Mouse (Mus musculus): ENCODE results near the gene Polr1a. TPM values are rescaled to one million over a fixed set of nuclear protein-coding genes. Genes with fewer than 3 reads are reported as not detected.
A peak's percentile ranks its signal among the peaks of the same experiment; 100 is the strongest.

Polr1a gene
- polyA plus RNA-seq (2015; fragmentation: Nextera tagmentation; extraction: Ambion mirVana): 19.2 and 25.2 TPM in 2 replicates

DNA sequence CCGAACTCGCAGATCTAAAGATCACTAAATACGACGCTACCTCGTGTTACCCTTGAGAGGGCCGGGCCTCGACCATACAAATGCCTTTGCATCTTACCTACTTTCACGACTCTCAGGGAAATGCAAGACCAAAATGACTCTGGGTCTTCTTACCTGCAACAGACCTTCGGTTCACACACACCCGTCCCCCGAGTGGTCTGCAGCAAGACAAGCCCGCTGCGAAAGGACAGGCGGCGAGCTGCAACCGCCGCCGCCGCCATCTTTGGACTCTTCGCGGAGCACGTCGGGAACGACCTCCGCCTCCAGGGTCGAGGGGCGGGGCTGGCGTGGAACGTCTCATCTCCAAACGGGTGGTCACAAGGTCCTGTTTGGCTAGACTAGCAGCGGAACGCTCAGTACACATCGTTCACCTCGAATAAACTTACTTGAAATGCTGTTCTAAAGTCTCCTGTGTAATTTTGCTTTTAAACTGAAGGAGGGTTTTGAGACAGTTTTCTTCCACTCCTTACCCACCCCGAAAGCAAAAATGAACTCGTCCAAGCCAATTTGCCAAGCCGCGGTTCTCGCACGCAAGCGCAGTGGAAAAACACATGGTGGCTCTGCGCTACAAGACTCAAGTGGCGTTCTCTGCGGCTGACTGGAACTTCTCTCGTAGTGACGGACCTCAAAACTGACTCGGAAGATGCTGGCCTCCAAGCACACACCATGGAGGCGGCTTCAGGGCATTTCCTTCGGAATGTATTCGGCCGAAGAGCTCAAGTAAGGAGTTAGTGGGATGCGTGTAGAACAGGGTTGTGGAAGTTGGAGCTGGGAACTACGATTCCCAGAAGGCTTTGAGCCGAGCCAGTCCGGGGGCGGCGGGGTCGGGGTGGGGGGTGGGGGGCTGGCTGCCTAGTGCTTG, at the start of gene Polr1a, which contains the start of gene Ptcd3:
Polr1a (plus strand) TSS at position 573 of the 901 bp plus-strand sequence.
Ptcd3 (minus strand) TSS at position 270 of the 901 bp plus-strand sequence.
- peak; percentile 95 for ATAC-seq
- Histone ChIP-seq H3K4me3 (peak within 1 kb of the TSS; percentile 87), H3K9me3 (replicated peaks) (no peaks in the 10 kb centered on the region), H3K27ac (peak within 1 kb of the TSS; percentile 59; the same call in 1 of the 2 replicates), H3K4me2 (peak within 1 kb of the TSS; percentile 84), H3K36me3 (ENCODE audit: poor library complexity, severe bottlenecking) (peaks cover 24% of the 10 kb centered on the region), H3K27me3 (no peaks in the 10 kb centered on the region), H3K4me1 (peaks cover 16% of the 10 kb centered on the region), H3K9ac (peak within 1 kb of the TSS; percentile 72)
- WGBS: under 1% methylated on average over 58 of the region's 58 CpGs

DNA sequence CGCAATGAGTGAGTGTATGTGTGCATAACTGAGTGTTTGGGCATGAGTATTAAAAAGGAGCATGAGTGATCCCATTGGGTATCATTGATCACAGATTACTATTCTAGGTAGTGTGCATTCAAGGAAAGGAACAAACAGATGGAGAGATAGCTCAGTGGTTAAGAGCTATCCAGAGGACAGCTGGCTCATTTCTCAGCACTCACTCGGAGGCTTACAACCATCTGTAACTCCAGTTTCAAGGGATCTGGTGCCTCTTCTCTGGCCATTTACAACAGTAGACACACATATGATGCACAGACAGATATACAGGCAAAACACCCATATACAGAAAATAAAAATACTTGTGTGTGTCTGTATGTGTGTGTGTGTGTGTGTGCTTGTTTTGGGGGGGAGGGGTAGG, 41.1 kb upstream of the Polr1a start:
- peaks cover 86% of the 10 kb centered on the region for H3K36me3 ChIP-seq (ENCODE audit: poor library complexity, severe bottlenecking)
- 94% methylated on average over 2 of the region's 2 CpGs for WGBS
- H3K4me3 ChIP-seq: no peak overlapping the region
- H3K4me1 ChIP-seq: no peaks in the 10 kb centered on the region
- no peaks in the 10 kb centered on the region for H3K9me3 ChIP-seq (replicated peaks)
- H3K27ac ChIP-seq: no peak overlapping the region
- no peaks in the 10 kb centered on the region for H3K27me3 ChIP-seq
- no peak for ATAC-seq
- H3K9ac ChIP-seq: no peak overlapping the region
- no peak overlapping the region for H3K4me2 ChIP-seq

DNA sequence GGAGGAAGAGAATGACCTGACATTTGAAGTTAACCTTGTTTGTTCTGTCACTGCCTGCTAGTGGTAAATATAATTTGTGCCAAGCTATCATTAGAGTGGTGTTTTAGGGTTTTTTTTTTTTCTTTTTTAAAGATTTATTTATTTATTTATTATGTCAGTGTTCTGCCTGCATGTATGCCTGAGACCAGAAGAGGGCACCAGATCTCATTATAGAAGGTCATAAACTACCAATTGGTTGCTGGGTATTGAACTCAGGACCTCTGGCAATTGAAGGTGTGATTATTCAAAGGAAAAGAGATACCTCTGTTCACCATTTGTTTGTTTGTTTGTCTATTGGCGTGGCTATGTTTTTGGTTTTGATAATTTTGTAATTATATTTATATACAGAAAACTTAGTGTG, 40.0 kb upstream of the Polr1a start:
- no peak for ATAC-seq
- no peaks in the 10 kb centered on the region for H3K4me1 ChIP-seq
- 91% methylated on average over 1 of the region's 1 CpGs for WGBS
- no peak overlapping the region for H3K27ac ChIP-seq
- H3K4me2 ChIP-seq: no peak overlapping the region
- peaks cover 84% of the 10 kb centered on the region for H3K36me3 ChIP-seq (ENCODE audit: poor library complexity, severe bottlenecking)
- H3K27me3 ChIP-seq: no peaks in the 10 kb centered on the region
- H3K9me3 ChIP-seq (replicated peaks): no peaks in the 10 kb centered on the region
- H3K4me3 ChIP-seq: no peak overlapping the region
- no peak overlapping the region for H3K9ac ChIP-seq

DNA sequence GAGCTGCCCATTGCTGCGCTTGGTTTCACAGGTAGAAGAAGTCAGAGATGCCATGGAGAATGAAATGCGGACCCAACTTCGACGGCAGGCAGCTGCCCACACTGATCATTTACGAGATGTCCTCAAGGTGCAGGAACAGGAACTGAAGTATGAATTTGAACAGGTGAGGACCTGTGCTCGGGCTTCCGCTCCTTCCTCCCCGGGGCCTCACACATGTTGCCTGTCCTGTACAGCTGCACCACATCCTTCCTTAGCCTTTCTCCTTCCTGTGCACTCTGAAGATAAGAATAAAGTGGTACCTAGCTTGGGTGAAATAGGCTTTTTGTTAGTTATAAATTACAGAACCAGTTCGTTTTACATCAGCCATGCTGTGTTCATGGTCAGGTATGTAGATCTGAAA, 37.5 kb upstream of the Polr1a start:
- ATAC-seq: no peak
- no peak overlapping the region for H3K4me2 ChIP-seq
- 96% methylated on average over 9 of the region's 9 CpGs for WGBS
- no peak overlapping the region for H3K27ac ChIP-seq
- H3K9me3 ChIP-seq (replicated peaks): no peaks in the 10 kb centered on the region
- H3K4me3 ChIP-seq: no peak overlapping the region
- H3K36me3 ChIP-seq (ENCODE audit: poor library complexity, severe bottlenecking): peaks cover 84% of the 10 kb centered on the region
- H3K27me3 ChIP-seq: no peaks in the 10 kb centered on the region
- no peak overlapping the region for H3K9ac ChIP-seq
- H3K4me1 ChIP-seq: no peaks in the 10 kb centered on the region

DNA sequence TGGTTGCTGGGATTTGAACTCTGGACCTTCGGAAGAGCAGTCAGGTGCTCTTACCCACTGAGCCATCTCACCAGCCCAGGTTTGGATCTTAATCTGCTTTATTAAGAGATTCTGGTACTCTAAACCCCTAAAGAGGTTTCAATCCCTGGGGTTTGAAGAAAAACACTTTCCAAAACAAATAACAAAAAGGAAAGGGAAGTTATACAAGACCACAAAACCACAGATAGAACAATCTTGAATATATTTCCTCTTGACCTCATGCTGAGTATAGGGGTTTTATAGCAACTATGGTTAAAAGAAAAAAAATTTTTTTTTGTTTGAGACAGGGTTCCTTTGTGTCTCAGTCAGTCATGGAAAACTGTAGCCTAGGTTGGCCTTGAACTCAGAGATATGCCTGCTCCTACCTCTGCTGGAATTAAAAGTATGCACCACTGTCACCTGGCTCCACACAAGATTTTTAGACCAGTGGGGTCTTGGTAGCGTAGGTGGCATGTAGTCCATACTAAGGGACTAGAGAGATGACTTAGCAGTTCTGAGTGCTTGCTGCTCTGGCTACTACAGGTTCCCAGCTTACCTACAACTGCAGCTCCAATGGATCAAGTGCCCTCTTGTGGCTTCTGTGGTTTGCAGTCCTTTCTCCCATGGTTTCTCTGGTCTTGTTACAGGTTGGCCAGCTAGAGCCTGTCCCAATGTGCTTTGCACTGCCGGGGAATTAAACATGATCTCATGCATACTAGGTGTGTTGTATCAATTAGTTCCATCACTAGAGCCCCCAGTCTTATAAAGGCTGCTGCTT, 30.7 kb upstream of the Polr1a start:
- Histone ChIP-seq H3K27ac (no peak overlapping the region), H3K27me3 (no peaks in the 10 kb centered on the region), H3K9me3 (replicated peaks) (no peaks in the 10 kb centered on the region), H3K36me3 (ENCODE audit: poor library complexity, severe bottlenecking) (peaks cover 90% of the 10 kb centered on the region), H3K9ac (no peak overlapping the region), H3K4me1 (no peaks in the 10 kb centered on the region), H3K4me2 (no peak overlapping the region), H3K4me3 (no peak overlapping the region)
- 96% methylated on average over 3 of the region's 3 CpGs for WGBS
- no peak for ATAC-seq

DNA sequence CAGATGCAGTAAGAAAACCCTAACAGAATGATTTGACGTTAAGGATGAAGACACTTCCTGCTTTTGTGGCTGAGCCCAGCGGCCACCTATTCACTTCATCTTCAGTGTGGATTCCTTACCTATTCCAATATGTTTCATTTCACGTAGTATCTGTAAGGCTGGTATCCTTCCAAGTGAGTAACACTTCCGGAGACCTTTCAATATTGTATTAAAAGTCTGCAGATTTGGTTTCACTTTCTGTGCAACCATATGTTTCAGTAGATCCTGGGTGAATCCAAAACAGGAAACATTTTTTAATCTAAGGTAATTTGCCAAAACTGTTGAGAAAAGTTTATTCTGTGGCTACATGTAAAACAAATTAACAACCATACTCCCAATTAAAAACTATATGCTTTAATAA, 15.6 kb upstream of the Polr1a start:
- no peaks in the 10 kb centered on the region for H3K9me3 ChIP-seq (replicated peaks)
- H3K36me3 ChIP-seq (ENCODE audit: poor library complexity, severe bottlenecking): peaks cover 95% of the 10 kb centered on the region
- H3K4me1 ChIP-seq: no peaks in the 10 kb centered on the region
- H3K4me2 ChIP-seq: no peak overlapping the region
- no peak for ATAC-seq
- no peak overlapping the region for H3K4me3 ChIP-seq
- H3K9ac ChIP-seq: no peak overlapping the region
- no peaks in the 10 kb centered on the region for H3K27me3 ChIP-seq
- no peak overlapping the region for H3K27ac ChIP-seq
- WGBS: 93% methylated on average over 4 of the region's 4 CpGs

DNA sequence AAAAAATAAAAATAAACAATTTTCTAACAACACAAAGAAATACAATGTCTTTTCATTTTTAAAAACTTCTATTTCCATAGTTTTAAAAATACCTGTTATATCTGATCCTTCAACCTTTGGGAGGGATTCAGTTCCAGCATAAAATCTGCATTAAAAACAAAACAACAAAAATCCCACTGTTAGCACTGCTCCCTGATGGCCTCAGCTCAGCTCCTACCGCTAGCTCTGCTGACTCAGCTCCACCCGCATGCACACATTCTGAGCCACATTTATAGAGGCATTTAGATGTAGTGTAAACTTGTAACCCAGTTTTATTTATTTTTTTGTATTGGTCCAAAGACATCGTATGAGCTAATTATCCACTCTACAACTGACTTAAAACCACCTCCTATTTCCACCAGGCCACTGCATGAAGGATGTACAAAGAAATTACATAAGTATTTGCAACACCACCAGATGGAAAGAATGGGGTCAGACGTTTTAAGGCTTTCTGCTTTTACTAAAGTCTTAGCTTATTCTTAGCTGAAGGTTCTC, 1.1 kb upstream of the Polr1a start:
- WGBS: 11% methylated on average over 4 of the region's 4 CpGs
- Histone ChIP-seq H3K9ac (peak overlapping the region; percentile 72), H3K9me3 (replicated peaks) (no peaks in the 10 kb centered on the region), H3K4me1 (peaks cover 16% of the 10 kb centered on the region), H3K27ac (no peak overlapping the region), H3K27me3 (no peaks in the 10 kb centered on the region), H3K4me2 (peak overlapping the region; percentile 84), H3K4me3 (peak overlapping the region; percentile 87), H3K36me3 (ENCODE audit: poor library complexity, severe bottlenecking) (peaks cover 30% of the 10 kb centered on the region)
- no peak for ATAC-seq

DNA sequence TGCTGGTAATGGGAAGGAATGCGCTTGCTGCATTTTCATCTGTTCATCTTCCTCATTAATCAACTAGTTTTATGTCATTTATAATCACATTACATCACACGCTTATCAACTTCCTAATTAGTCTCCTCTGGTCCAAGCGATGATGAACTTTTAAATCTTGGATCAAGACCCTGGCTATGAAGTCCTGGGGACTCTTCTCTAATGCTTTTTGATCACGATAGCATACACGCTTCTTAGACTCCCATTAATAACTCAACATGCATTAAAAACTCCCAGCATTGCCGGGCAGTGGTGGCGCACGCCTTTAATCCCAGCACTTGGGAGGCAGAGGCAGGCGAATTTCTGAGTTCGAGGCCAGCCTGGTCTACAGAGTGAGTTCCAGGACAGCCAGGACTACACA, 531 bp downstream of the Polr1a start:
- peak; percentile 48 for ATAC-seq
- Histone ChIP-seq H3K27ac (no peak overlapping the region), H3K36me3 (ENCODE audit: poor library complexity, severe bottlenecking) (peaks cover 23% of the 10 kb centered on the region), H3K4me3 (peak overlapping the region; percentile 87), H3K9me3 (replicated peaks) (no peaks in the 10 kb centered on the region), H3K4me2 (peak overlapping the region; percentile 84), H3K9ac (peak overlapping the region; percentile 72), H3K27me3 (no peaks in the 10 kb centered on the region), H3K4me1 (peaks cover 16% of the 10 kb centered on the region)
- 22% methylated on average over 10 of the region's 10 CpGs for WGBS

DNA sequence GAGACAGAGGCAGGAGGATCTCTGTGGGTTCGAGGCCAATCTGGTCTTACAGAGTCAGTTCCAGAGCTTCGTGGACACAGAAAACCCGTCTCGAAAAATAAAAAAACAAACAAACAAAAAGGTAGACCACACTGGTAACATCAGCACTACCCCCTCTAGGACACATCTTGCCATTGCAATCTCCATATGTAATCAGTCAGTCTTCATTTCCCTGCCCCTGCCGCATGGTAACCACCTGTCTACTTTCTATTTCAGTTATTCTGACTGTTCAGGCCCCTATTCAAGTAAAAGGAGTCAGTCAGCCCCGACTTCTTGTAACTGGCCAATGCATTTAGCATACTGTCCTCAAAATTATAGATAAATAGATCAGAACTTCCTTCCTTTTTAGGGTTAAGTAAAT, 987 bp downstream of the Polr1a start:
- peaks cover 21% of the 10 kb centered on the region for H3K36me3 ChIP-seq (ENCODE audit: poor library complexity, severe bottlenecking)
- peak overlapping the region; percentile 84 for H3K4me2 ChIP-seq
- WGBS: 78% methylated on average over 6 of the region's 6 CpGs
- H3K9me3 ChIP-seq (replicated peaks): no peaks in the 10 kb centered on the region
- no peaks in the 10 kb centered on the region for H3K27me3 ChIP-seq
- ATAC-seq: no peak
- peaks cover 16% of the 10 kb centered on the region for H3K4me1 ChIP-seq
- H3K4me3 ChIP-seq: peak overlapping the region; percentile 87
- no peak overlapping the region for H3K27ac ChIP-seq
- H3K9ac ChIP-seq: peak overlapping the region; percentile 72; the same call in 1 of the 2 replicates

DNA sequence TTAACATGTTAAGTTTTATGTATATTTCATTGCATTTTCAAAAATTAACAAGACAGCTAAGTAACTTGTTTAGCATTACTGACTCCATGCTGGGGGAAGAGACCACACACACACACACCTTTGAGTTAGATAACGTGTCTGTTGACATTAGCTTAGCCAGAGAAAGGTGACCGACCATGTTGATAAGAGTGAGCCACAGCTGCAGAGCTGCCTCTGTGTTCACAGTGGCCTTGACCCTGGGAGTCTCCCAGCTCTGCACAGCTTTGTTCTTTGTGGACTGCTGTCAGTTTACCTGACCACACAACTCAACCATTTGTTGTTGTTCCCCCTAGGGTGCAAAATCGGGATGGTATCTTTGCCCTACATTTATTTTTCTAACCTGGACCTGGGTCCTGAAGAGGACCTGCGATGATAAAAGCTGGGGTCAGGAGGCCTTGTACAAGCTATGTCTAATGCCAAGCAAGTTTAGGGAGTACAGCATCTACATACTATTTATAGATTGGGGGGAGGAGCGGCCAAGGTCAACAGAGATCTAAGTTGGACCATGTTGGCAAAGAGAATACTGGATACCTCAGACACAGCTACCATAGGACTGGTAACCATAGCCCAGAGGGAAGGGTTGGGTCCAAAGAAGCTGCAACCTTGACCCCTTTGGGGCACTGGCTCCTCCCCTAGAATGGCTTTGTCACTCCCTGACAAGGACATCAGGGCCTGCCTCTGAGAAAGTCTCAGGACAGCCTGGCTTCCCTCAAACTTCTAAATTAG, 3.0 kb downstream of the Polr1a start:
- Histone ChIP-seq H3K27ac (no peak overlapping the region), H3K9ac (no peak overlapping the region), H3K36me3 (ENCODE audit: poor library complexity, severe bottlenecking) (peaks cover 26% of the 10 kb centered on the region), H3K9me3 (replicated peaks) (no peaks in the 10 kb centered on the region), H3K27me3 (no peaks in the 10 kb centered on the region), H3K4me1 (peaks cover 14% of the 10 kb centered on the region), H3K4me2 (no peak overlapping the region), H3K4me3 (no peak overlapping the region)
- no peak for ATAC-seq
- 90% methylated on average over 5 of the region's 5 CpGs for WGBS

DNA sequence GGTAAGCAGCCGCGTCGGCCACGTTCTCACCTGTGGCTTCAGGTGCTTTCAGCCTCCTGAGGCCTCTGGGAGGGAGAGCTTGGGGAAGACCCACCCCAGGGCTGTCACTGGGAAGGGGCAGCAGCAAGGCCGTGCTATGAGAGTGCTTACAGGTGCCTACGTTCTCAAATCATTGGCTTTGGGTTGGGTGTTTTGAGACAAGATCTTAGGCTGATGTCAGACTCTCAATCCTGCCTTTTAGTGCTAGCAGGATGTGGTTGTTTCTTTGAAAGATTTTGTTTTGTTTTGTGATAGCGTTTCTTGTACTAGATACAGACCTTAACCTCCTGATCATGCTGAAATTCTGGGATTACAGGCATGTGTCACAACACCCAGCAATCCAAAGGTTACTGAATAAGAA, 11.9 kb downstream of the Polr1a start:
- ATAC-seq: no peak
- no peak overlapping the region for H3K4me3 ChIP-seq
- peaks cover 86% of the 10 kb centered on the region for H3K36me3 ChIP-seq (ENCODE audit: poor library complexity, severe bottlenecking)
- 92% methylated on average over 7 of the region's 7 CpGs for WGBS
- H3K4me1 ChIP-seq: no peaks in the 10 kb centered on the region
- no peak overlapping the region for H3K9ac ChIP-seq
- H3K4me2 ChIP-seq: no peak overlapping the region
- H3K9me3 ChIP-seq (replicated peaks): no peaks in the 10 kb centered on the region
- no peak overlapping the region for H3K27ac ChIP-seq
- H3K27me3 ChIP-seq: no peaks in the 10 kb centered on the region

Data from forebrain, embryonic 13.5 days (tissue).